Mouse (Mus musculus) CH12.LX (cell line): ENCODE measurements around the gene Galnt18.

Experiments used
- CTCF ChIP-seq, 2 experiments: IDR thresholded peaks in 1 of 2; conservative IDR thresholded peaks in 1 of 2; 2 replicates each; pipeline ENCODE4 v1.5.1; 2011 to 2012; ENCODE audit warnings: low read depth in 2 of 2, low read length in 2 of 2, improper control_type of control experiment in 1 of 2, inconsistent platforms in 1 of 2, mild to moderate bottlenecking in 1 of 2, moderate library complexity in 1 of 2
- EP300 ChIP-seq: IDR thresholded peaks from 2 replicates; pipeline ENCODE4 v1.6.1; 2011; ENCODE audit warnings: low read length, improper control_type of control experiment
- HCFC1 ChIP-seq: IDR thresholded peaks from 2 replicates; pipeline ENCODE4 v1.6.1; 2012; ENCODE audit warnings: low read depth, mild to moderate bottlenecking, inconsistent platforms, low read length, improper control_type of control experiment
- MAFK ChIP-seq: IDR thresholded peaks from 2 replicates; pipeline ENCODE4 v1.6.1; 2011; ENCODE audit warnings: low read length, improper control_type of control experiment; ENCODE audit not compliant: insufficient replicate concordance
- MAX ChIP-seq: IDR thresholded peaks from 2 replicates; pipeline ENCODE4 v1.6.1; 2011; ENCODE audit warnings: low read length, improper control_type of control experiment
- MXI1 ChIP-seq: IDR thresholded peaks from 2 replicates; pipeline ENCODE4 v1.6.1; 2011; ENCODE audit warnings: mild to moderate bottlenecking, low read depth, low read length, improper control_type of control experiment
- MYC ChIP-seq: IDR thresholded peaks from 2 replicates; pipeline ENCODE4 v1.6.1; 2011; ENCODE audit warnings: low read depth, mild to moderate bottlenecking, improper control_type of control experiment, low read length
- POLR2A ChIP-seq: IDR thresholded peaks from 2 replicates; pipeline ENCODE4 v1.6.1; 2011; ENCODE audit warnings: low read depth, mild to moderate bottlenecking, improper control_type of control experiment, low read length

DNA sequence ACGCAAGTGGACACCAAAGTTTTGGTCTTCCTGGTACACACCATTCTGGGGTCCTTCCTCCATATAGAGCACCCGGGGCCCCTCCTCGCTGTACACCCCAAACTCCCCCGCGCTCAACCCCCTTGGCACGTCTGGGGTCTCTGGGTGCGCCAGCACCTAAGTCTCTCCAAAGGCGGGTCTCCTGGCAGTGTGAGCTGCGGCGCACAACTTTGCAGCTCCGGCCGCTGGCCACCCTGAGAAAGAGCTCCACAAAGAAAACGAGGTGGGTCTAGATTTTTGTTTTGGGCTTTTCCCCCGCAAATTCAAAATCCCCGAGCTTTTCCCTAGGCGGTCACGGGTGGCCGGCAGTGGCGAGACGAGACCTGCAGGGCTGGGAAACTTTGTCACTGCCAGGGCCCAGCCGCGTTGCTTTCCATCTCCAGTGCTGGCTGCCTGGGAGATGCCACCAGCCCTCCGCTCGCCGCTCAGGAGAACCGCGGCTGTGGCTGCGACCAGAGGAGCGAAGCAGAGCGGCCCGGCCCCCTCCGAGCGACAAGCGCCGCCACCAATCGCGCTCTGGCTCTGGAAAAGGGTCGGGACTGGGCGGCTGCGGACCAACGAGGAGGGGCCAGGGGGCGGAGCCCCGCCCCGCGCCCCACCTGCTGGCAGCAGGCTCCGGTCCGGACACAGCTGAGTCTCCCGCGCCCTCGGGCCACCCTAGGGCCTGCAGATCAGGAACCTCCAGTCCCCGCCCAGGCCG lies at the start of gene Galnt18:
- no peak for TF ChIP-seq EP300
- TF ChIP-seq CTCF (conservative IDR thresholded peaks at IDR 0.05 in 1 of 2, IDR thresholded peaks at IDR 0.05 in 1 of 2; ENCODE audit: low read depth in 2 of 2, low read length in 2 of 2), result no peak
- TF ChIP-seq MYC, result no peak
- no peak for TF ChIP-seq MAFK
- no peak for TF ChIP-seq POLR2A
- no peak for TF ChIP-seq HCFC1
- TF ChIP-seq MXI1, result no peak
- no peak for TF ChIP-seq MAX
